Mouse (Mus musculus): ENCODE data around the gene Pdcd1lg2. TPM values are rescaled to one million over a fixed set of nuclear protein-coding genes. Genes with fewer than 3 reads are reported as not detected.
"Not testable (repeated sequence)": the region's sequence is repeated elsewhere in the genome, so short reads cannot be mapped to it uniquely, and the experiment has no call there.

Pdcd1lg2 gene
- polyA plus RNA-seq, 1 experiment from 2014 or later: not detected

- no peaks in the 10 kb centered on the region for H3K9me3 ChIP-seq (ENCODE audit: control insufficient read depth, low read length)
- ATAC-seq (ENCODE audit: low FRiP score, low TSS enrichment) (no peak), DNase-seq (no peak)
- H3K27ac ChIP-seq (replicated peaks; ENCODE audit: low read depth, low read length): no peak overlapping the region
- no peaks in the 10 kb centered on the region for H3K4me1 ChIP-seq (ENCODE audit: control insufficient read depth, insufficient read depth, low read length)
- H3K4me3 ChIP-seq (replicated peaks; ENCODE audit: low read depth, low read length): no peak overlapping the region
- H3K36me3 ChIP-seq (ENCODE audit: control insufficient read depth, insufficient read depth, low read length): no peaks in the 10 kb centered on the region
- 90% methylated on average over 18 of the region's 18 CpGs for WGBS
- no peak overlapping the region for H3K4me2 ChIP-seq (ENCODE audit: low read length)
- H3K27me3 ChIP-seq (ENCODE audit: control insufficient read depth, insufficient read depth, low read length): no peaks in the 10 kb centered on the region
- H3K9ac ChIP-seq (replicated peaks; ENCODE audit: low read length): no peak overlapping the region
Measured at GRCm38 (mm10) chr19:29406042-29407017, 4.4 kb upstream of the Pdcd1lg2 start.

DNA sequence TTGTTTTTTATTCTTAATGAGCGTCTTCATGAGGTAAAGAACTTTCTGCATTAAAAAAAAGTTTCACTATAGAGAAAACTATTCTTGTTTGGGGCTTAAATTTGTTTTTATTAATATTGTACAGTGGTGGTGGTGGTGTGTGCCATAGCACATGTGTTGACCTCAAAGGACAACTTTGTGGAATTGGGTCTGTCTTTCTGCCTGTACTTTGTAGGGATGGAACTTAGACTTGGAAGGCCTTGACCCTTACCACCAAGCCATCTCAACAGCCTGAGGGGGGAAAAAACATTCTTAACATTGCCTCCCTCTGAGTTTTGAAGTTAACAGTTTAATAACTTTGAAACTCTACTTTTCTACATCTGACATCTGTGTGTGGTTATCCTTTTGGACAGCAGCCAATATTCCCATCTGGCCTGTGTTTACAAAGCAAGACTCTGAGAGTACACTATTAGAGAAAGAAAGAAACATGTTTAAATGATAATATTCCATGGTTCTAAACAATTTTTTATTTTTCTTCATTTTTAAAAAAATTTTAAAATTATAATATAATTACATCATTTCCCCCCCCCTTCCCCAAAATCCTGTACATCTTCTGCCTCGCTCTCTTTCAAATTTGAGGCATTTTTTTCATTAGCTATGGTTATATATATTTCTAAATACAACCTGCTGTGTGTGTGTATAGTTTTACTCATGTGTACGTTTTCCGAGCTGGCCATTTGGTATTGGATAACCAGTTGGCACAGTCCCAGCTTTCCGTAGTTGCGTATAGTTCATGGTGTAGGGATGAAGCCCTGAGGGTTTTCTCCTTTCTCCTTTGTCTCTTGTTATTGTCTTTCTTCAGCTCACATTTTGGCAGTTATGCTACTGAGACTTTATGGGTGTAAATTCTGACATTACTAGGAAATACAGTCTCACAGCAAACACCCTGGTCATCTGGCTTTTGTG, 2.0 kb downstream of the Pdcd1lg2 start:
- no peak overlapping the region for H3K4me3 ChIP-seq (replicated peaks; ENCODE audit: low read depth, low read length)
- no peak overlapping the region for H3K27ac ChIP-seq (replicated peaks; ENCODE audit: low read depth, low read length)
- WGBS: 87% methylated on average over 6 of the region's 6 CpGs
- DNase-seq: peak; percentile 62
- H3K4me1 ChIP-seq (ENCODE audit: control insufficient read depth, insufficient read depth, low read length): no peaks in the 10 kb centered on the region
- no peaks in the 10 kb centered on the region for H3K36me3 ChIP-seq (ENCODE audit: control insufficient read depth, insufficient read depth, low read length)
- H3K9me3 ChIP-seq (ENCODE audit: control insufficient read depth, low read length): no peaks in the 10 kb centered on the region
- no peak for ATAC-seq (ENCODE audit: low FRiP score, low TSS enrichment)
- no peaks in the 10 kb centered on the region for H3K27me3 ChIP-seq (ENCODE audit: control insufficient read depth, insufficient read depth, low read length)
- H3K9ac ChIP-seq (replicated peaks; ENCODE audit: low read length): no peak overlapping the region
- H3K4me2 ChIP-seq (ENCODE audit: low read length): no peak overlapping the region

DNA sequence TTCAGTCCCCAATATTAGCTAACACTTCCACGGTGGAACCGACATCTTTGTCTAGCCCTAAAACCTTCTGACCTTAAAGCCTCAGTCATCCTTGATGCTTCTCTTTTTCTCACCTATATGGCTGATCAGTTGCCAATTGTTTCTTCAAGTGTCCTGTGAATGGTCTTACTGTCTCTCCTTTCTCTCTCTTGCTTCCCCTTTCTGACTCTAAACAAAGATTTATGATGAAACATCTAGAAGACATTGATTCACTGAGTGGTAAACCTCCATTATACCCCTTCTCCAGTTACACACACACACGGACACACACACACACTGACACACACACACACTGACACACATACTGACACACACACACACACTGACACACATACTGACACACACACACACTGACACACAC, 3.8 kb downstream of the Pdcd1lg2 start:
- no peak overlapping the region for H3K4me3 ChIP-seq (replicated peaks; ENCODE audit: low read depth, low read length)
- no peak overlapping the region for H3K9ac ChIP-seq (replicated peaks; ENCODE audit: low read length)
- no peaks in the 10 kb centered on the region for H3K4me1 ChIP-seq (ENCODE audit: control insufficient read depth, insufficient read depth, low read length)
- H3K27me3 ChIP-seq (ENCODE audit: control insufficient read depth, insufficient read depth, low read length): no peaks in the 10 kb centered on the region
- no peak overlapping the region for H3K27ac ChIP-seq (replicated peaks; ENCODE audit: low read depth, low read length)
- 90% methylated on average over 3 of the region's 3 CpGs for WGBS
- no peaks in the 10 kb centered on the region for H3K9me3 ChIP-seq (ENCODE audit: control insufficient read depth, low read length)
- H3K4me2 ChIP-seq (ENCODE audit: low read length): no peak overlapping the region
- ATAC-seq (ENCODE audit: low FRiP score, low TSS enrichment) (no peak), DNase-seq (no peak)
- no peaks in the 10 kb centered on the region for H3K36me3 ChIP-seq (ENCODE audit: control insufficient read depth, insufficient read depth, low read length)

DNA sequence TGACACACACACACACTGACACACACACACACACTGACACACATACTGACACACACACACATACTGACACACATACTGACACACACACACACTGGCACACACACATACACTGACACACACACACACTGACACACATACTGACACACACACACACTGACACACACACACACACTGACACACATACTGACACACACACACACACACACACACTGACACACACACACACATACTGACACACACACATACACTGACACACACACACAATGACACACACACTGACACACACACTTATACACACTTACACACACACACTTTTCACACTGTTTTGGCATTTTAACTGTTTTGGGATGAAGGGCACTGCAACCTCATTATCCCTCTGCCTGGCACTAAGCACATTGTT, 4.2 kb downstream of the Pdcd1lg2 start:
- H3K36me3 ChIP-seq (ENCODE audit: control insufficient read depth, insufficient read depth, low read length); ATAC-seq (ENCODE audit: low FRiP score, low TSS enrichment); H3K9me3 ChIP-seq (ENCODE audit: control insufficient read depth, low read length); H3K4me1 ChIP-seq (ENCODE audit: control insufficient read depth, insufficient read depth, low read length); H3K27me3 ChIP-seq (ENCODE audit: control insufficient read depth, insufficient read depth, low read length); H3K4me2 ChIP-seq (ENCODE audit: low read length); DNase-seq; H3K27ac ChIP-seq (replicated peaks; ENCODE audit: low read depth, low read length); H3K4me3 ChIP-seq (replicated peaks; ENCODE audit: low read depth, low read length); H3K9ac ChIP-seq (replicated peaks; ENCODE audit: low read length): not testable (repeated sequence)

- Histone ChIP-seq H3K9ac (replicated peaks; ENCODE audit: low read length) (no peak overlapping the region), H3K36me3 (ENCODE audit: control insufficient read depth, insufficient read depth, low read length) (no peaks in the 10 kb centered on the region), H3K9me3 (ENCODE audit: control insufficient read depth, low read length) (no peaks in the 10 kb centered on the region), H3K4me3 (replicated peaks; ENCODE audit: low read depth, low read length) (no peak overlapping the region), H3K27ac (replicated peaks; ENCODE audit: low read depth, low read length) (no peak overlapping the region), H3K4me2 (ENCODE audit: low read length) (no peak overlapping the region), H3K27me3 (ENCODE audit: control insufficient read depth, insufficient read depth, low read length) (no peaks in the 10 kb centered on the region), H3K4me1 (ENCODE audit: control insufficient read depth, insufficient read depth, low read length) (no peaks in the 10 kb centered on the region)
- DNase-seq: no peak
- no peak for ATAC-seq (ENCODE audit: low FRiP score, low TSS enrichment)
- 80% methylated on average over 3 of the region's 3 CpGs for WGBS
Measured at GRCm38 (mm10) chr19:29416393-29416902, 5.7 kb downstream of the Pdcd1lg2 start.

GRCm38 (mm10) chr19:29417188-29417587, 6.5 kb downstream of the Pdcd1lg2 start:
- Histone ChIP-seq H3K4me1 (ENCODE audit: control insufficient read depth, insufficient read depth, low read length) (no peaks in the 10 kb centered on the region), H3K36me3 (ENCODE audit: control insufficient read depth, insufficient read depth, low read length) (no peaks in the 10 kb centered on the region), H3K9me3 (ENCODE audit: control insufficient read depth, low read length) (no peaks in the 10 kb centered on the region), H3K9ac (replicated peaks; ENCODE audit: low read length) (no peak overlapping the region), H3K27me3 (ENCODE audit: control insufficient read depth, insufficient read depth, low read length) (no peaks in the 10 kb centered on the region), H3K4me3 (replicated peaks; ENCODE audit: low read depth, low read length) (no peak overlapping the region), H3K4me2 (ENCODE audit: low read length) (no peak overlapping the region), H3K27ac (replicated peaks; ENCODE audit: low read depth, low read length) (no peak overlapping the region)
- no peak for ATAC-seq (ENCODE audit: low FRiP score, low TSS enrichment)
- DNase-seq: no peak
- WGBS: 70% methylated on average over 2 of the region's 2 CpGs

DNA sequence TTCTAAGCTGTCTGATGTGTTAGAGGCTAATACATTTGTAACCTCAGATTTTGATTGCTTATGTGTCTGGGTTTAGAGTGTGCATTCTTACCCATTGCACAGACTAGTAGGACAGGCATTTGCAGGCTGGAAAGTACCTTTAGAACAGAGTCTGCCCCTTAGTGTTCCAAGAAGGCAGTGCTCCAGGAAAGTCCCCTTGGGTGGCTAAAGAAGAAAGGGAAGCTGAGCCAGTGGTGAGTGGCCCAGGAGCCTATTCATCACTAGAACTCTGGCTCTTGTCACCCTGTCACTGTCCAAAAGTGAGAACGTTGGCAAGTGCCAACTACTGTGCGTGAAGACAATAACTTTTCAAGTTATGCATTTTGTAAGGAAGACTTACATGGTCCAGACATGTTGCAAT, 7.2 kb downstream of the Pdcd1lg2 start:
- no peak for DNase-seq
- Histone ChIP-seq H3K9ac (replicated peaks; ENCODE audit: low read length) (no peak overlapping the region), H3K9me3 (ENCODE audit: control insufficient read depth, low read length) (no peaks in the 10 kb centered on the region), H3K4me3 (replicated peaks; ENCODE audit: low read depth, low read length) (no peak overlapping the region), H3K4me1 (ENCODE audit: control insufficient read depth, insufficient read depth, low read length) (no peaks in the 10 kb centered on the region), H3K36me3 (ENCODE audit: control insufficient read depth, insufficient read depth, low read length) (no peaks in the 10 kb centered on the region), H3K27ac (replicated peaks; ENCODE audit: low read depth, low read length) (no peak overlapping the region), H3K4me2 (ENCODE audit: low read length) (no peak overlapping the region), H3K27me3 (ENCODE audit: control insufficient read depth, insufficient read depth, low read length) (no peaks in the 10 kb centered on the region)
- WGBS: 87% methylated on average over 2 of the region's 2 CpGs
- ATAC-seq (ENCODE audit: low FRiP score, low TSS enrichment): no peak

GRCm38 (mm10) chr19:29418661-29419115, 8.0 kb downstream of the Pdcd1lg2 start:
- 60% methylated on average over 9 of the region's 9 CpGs for WGBS
- H3K4me2 ChIP-seq (ENCODE audit: low read length): no peak overlapping the region
- H3K27me3 ChIP-seq (ENCODE audit: control insufficient read depth, insufficient read depth, low read length): no peaks in the 10 kb centered on the region
- ATAC-seq (ENCODE audit: low FRiP score, low TSS enrichment): no peak
- no peak overlapping the region for H3K9ac ChIP-seq (replicated peaks; ENCODE audit: low read length)
- no peak for DNase-seq
- no peak overlapping the region for H3K4me3 ChIP-seq (replicated peaks; ENCODE audit: low read depth, low read length)
- H3K4me1 ChIP-seq (ENCODE audit: control insufficient read depth, insufficient read depth, low read length): no peaks in the 10 kb centered on the region
- no peak overlapping the region for H3K27ac ChIP-seq (replicated peaks; ENCODE audit: low read depth, low read length)
- no peaks in the 10 kb centered on the region for H3K36me3 ChIP-seq (ENCODE audit: control insufficient read depth, insufficient read depth, low read length)
- H3K9me3 ChIP-seq (ENCODE audit: control insufficient read depth, low read length): no peaks in the 10 kb centered on the region
